In genomic region chr11:71032070-71032469, GRCm38 (mm10) we compare ENCODE assay signal across 12 mouse cellular contexts. TPM values are rescaled to one million over a fixed set of nuclear protein-coding genes. Genes with fewer than 3 reads are reported as not detected.
DNase-seq lines count a peak whose midpoint lies in the region; ATAC-seq and TF ChIP-seq lines count a peak whose summit lies in the region.
"Had no signal": no experiment of that assay in that cellular context is flagged by ENCODE, and none has a peak within 500 bp of the region (broad histone marks: within the 10 kb centered on the region; RNA-seq: fewer than 3 reads in every experiment).

No protein-coding gene starts in this region.

- no peaks in the 10 kb centered on the region for H3K9me3 ChIP-seq in kidney, postnatal 0 days (replicated peaks; ENCODE audit: low read length)
- H3K9me3 ChIP-seq in forebrain, embryonic 10.5 days = no peaks in the 10 kb centered on the region
- no peaks in the 10 kb centered on the region for H3K9me3 ChIP-seq in intestine, embryonic 14.5 days (ENCODE audit: control insufficient read depth, low read length)
- H3K9me3 ChIP-seq in neural tube, embryonic 13.5 days = no peaks in the 10 kb centered on the region
- H3K9me3 ChIP-seq: G1E had no signal

- intact Hi-C loops in left cerebral cortex, postnatal 4 days (cut with DNase I) = no loop called here

- 64% methylated on average over 7 of the region's 7 CpGs for WGBS in kidney, postnatal 0 days
- WGBS in forebrain, embryonic 10.5 days = 75% methylated on average over 7 of the region's 7 CpGs
- WGBS in intestine, embryonic 14.5 days = 62% methylated on average over 7 of the region's 7 CpGs
- 69% methylated on average over 7 of the region's 7 CpGs for WGBS in neural tube, embryonic 13.5 days

- ATAC-seq in kidney, postnatal 0 days (replicated peaks; ENCODE audit: low FRiP score, low read depth) = no peak
- ATAC-seq in intestine, embryonic 14.5 days (replicated peaks; ENCODE audit: low FRiP score, low TSS enrichment, low read depth) = no peak
- no peak for ATAC-seq in neural tube, embryonic 13.5 days (ENCODE audit: low read depth)

- H3K9ac ChIP-seq in kidney, postnatal 0 days (ENCODE audit: low read depth, low read length) = 0 out of 2 replicates have a peak overlapping the region, but pooled peaks have one; percentile 56
- peak overlapping the region; percentile 64 for H3K9ac ChIP-seq in intestine, embryonic 14.5 days (ENCODE audit: low read length)
- peak overlapping the region; percentile 95 for H3K9ac ChIP-seq in neural tube, embryonic 13.5 days

- TF ChIP-seq CTCF in kidney, postnatal 0 days (IDR thresholded peaks at IDR 0.05; ENCODE audit: low read depth) = no peak

- H3K36me3 ChIP-seq in kidney, postnatal 0 days (ENCODE audit: insufficient read depth, low read length) = no peaks in the 10 kb centered on the region
- peaks cover 31% of the 10 kb centered on the region for H3K36me3 ChIP-seq in forebrain, embryonic 10.5 days (replicated peaks)
- peaks cover 7% of the 10 kb centered on the region for H3K36me3 ChIP-seq in intestine, embryonic 14.5 days (ENCODE audit: control insufficient read depth, insufficient read depth, low read length)
- peaks cover 23% of the 10 kb centered on the region for H3K36me3 ChIP-seq in neural tube, embryonic 13.5 days

- H3K4me2 ChIP-seq in kidney, postnatal 0 days (ENCODE audit: low read length) = peak overlapping the region; percentile 90
- H3K4me2 ChIP-seq in intestine, embryonic 14.5 days (ENCODE audit: low read length) = peak overlapping the region; percentile 75
- H3K4me2 ChIP-seq in neural tube, embryonic 13.5 days = peak overlapping the region; percentile 82

- peak; percentile 3 for DNase-seq in kidney, postnatal 0 days (ENCODE audit: low spot score)
- DNase-seq in kidney, postnatal 10 days = no peak
- no peak for DNase-seq in forebrain, embryonic 10.5 days (ENCODE audit: extremely low spot score, low spot score)
- DNase-seq in intestine, embryonic 14.5 days (ENCODE audit: low spot score) = no peak
- DNase-seq in natural killer cell, adult 2 months (ENCODE audit: low spot score in 2 of 2) = no peak
- no peak for DNase-seq in left cerebral cortex, postnatal 4 days
- no peak for DNase-seq in right cerebral cortex, postnatal 4 days
- DNase-seq: kidney, postnatal 14 days had no signal

- H3K4me3 ChIP-seq in kidney, postnatal 0 days (replicated peaks; ENCODE audit: low read depth, low read length) = peak overlapping the region; percentile 53
- peak overlapping the region; percentile 62 for H3K4me3 ChIP-seq in forebrain, embryonic 10.5 days
- peak overlapping the region; percentile 62 for H3K4me3 ChIP-seq in intestine, embryonic 14.5 days (ENCODE audit: low read depth, low read length)
- peak overlapping the region; percentile 72 for H3K4me3 ChIP-seq in neural tube, embryonic 13.5 days
- H3K4me3 ChIP-seq: erythroblast, embryonic 14.5 days had no signal

- no peak overlapping the region for H3K27ac ChIP-seq in kidney, postnatal 0 days
- peak overlapping the region; percentile 91 for H3K27ac ChIP-seq in forebrain, embryonic 10.5 days
- peak overlapping the region; percentile 74; the same call in 1 of the 2 replicates for H3K27ac ChIP-seq in intestine, embryonic 14.5 days (ENCODE audit: low read depth)
- peak overlapping the region; percentile 95 for H3K27ac ChIP-seq in neural tube, embryonic 13.5 days (replicated peaks)
- H3K27ac ChIP-seq: macrophage had no signal

- peaks cover 8% of the 10 kb centered on the region; the same call in 1 of the 2 replicates for H3K4me1 ChIP-seq in kidney, postnatal 0 days (replicated peaks; ENCODE audit: insufficient read depth, low read length)
- peaks cover 39% of the 10 kb centered on the region for H3K4me1 ChIP-seq in forebrain, embryonic 10.5 days
- H3K4me1 ChIP-seq in intestine, embryonic 14.5 days (replicated peaks; ENCODE audit: control insufficient read depth, insufficient read depth, low read length) = peaks cover 6% of the 10 kb centered on the region; the same call in 1 of the 2 replicates
- peaks cover 31% of the 10 kb centered on the region for H3K4me1 ChIP-seq in neural tube, embryonic 13.5 days (replicated peaks)

- H3K27me3 ChIP-seq in kidney, postnatal 0 days (ENCODE audit: insufficient read depth, low read length) = no peaks in the 10 kb centered on the region
- H3K27me3 ChIP-seq in forebrain, embryonic 10.5 days (ENCODE audit: poor library complexity, severe bottlenecking) = no peaks in the 10 kb centered on the region
- no peaks in the 10 kb centered on the region for H3K27me3 ChIP-seq in intestine, embryonic 14.5 days (replicated peaks; ENCODE audit: control insufficient read depth, insufficient read depth, low read length)
- no peaks in the 10 kb centered on the region for H3K27me3 ChIP-seq in neural tube, embryonic 13.5 days

RNA-seq across cellular contexts. Expression of gene 6330403K07Rik, which starts 1.2 kb away (rescaled TPM):
- 32.5 and 36.5 TPM in 2 replicates for polyA plus RNA-seq in kidney, postnatal 0 days (2015; fragmentation: Nextera tagmentation; extraction: Ambion mirVana)
- polyA plus RNA-seq in forebrain, embryonic 10.5 days (2016; fragmentation: Nextera tagmentation; extraction: Ambion mirVana) = 105 and 112 TPM in 2 replicates
- 44.1 and 50.1 TPM in 2 replicates for polyA plus RNA-seq in intestine, embryonic 14.5 days (2014; fragmentation: Nextera tagmentation; extraction: Ambion mirVana)
- 544 and 566 TPM in 2 replicates for polyA plus RNA-seq in neural tube, embryonic 13.5 days (2015; fragmentation: Nextera tagmentation; extraction: Ambion mirVana)
- 100 to 1,000 TPM; 252 to 265 TPM for total RNA-seq in left cerebral cortex, postnatal 4 days (2021)
- polyA plus RNA-seq: G1E, macrophage had no signal

RNA-seq across cellular contexts. Expression of gene Derl2, which starts 12.4 kb away (rescaled TPM):
- 55.7 and 59.9 TPM in 2 replicates for polyA plus RNA-seq in kidney, postnatal 0 days (2015; fragmentation: Nextera tagmentation; extraction: Ambion mirVana)
- polyA plus RNA-seq in forebrain, embryonic 10.5 days (2016; fragmentation: Nextera tagmentation; extraction: Ambion mirVana) = 32.4 and 42.5 TPM in 2 replicates
- 41.7 and 42.9 TPM in 2 replicates for polyA plus RNA-seq in intestine, embryonic 14.5 days (2014; fragmentation: Nextera tagmentation; extraction: Ambion mirVana)
- 35.8 and 37.8 TPM in 2 replicates for polyA plus RNA-seq in neural tube, embryonic 13.5 days (2015; fragmentation: Nextera tagmentation; extraction: Ambion mirVana)
- 10 to 100 TPM; 23.1 to 28.8 TPM for total RNA-seq in left cerebral cortex, postnatal 4 days (2021)

RNA-seq across cellular contexts. Expression of gene Mis12, which starts 12.7 kb away (rescaled TPM):
- polyA plus RNA-seq in kidney, postnatal 0 days (2015; fragmentation: Nextera tagmentation; extraction: Ambion mirVana) = 17.9 and 23.4 TPM in 2 replicates
- 67.8 and 73.9 TPM in 2 replicates for polyA plus RNA-seq in forebrain, embryonic 10.5 days (2016; fragmentation: Nextera tagmentation; extraction: Ambion mirVana)
- 28.5 and 32.0 TPM in 2 replicates for polyA plus RNA-seq in intestine, embryonic 14.5 days (2014; fragmentation: Nextera tagmentation; extraction: Ambion mirVana)
- 34.0 and 34.8 TPM in 2 replicates for polyA plus RNA-seq in neural tube, embryonic 13.5 days (2015; fragmentation: Nextera tagmentation; extraction: Ambion mirVana)
- total RNA-seq in left cerebral cortex, postnatal 4 days (2021) = 10 to 100 TPM; 13.5 to 14.5 TPM

RNA-seq across cellular contexts. Expression of gene Dhx33, which starts 27.8 kb away (rescaled TPM):
- 12.1 and 12.4 TPM in 2 replicates for polyA plus RNA-seq in kidney, postnatal 0 days (2015; fragmentation: Nextera tagmentation; extraction: Ambion mirVana)
- polyA plus RNA-seq in forebrain, embryonic 10.5 days (2016; fragmentation: Nextera tagmentation; extraction: Ambion mirVana) = 27.5 and 28.6 TPM in 2 replicates
- polyA plus RNA-seq in intestine, embryonic 14.5 days (2014; fragmentation: Nextera tagmentation; extraction: Ambion mirVana) = 23.0 and 24.4 TPM in 2 replicates
- polyA plus RNA-seq in neural tube, embryonic 13.5 days (2015; fragmentation: Nextera tagmentation; extraction: Ambion mirVana) = 14.0 and 15.2 TPM in 2 replicates
- 10 to 100 TPM; 26.4 TPM for total RNA-seq in left cerebral cortex, postnatal 4 days (2021)

RNA-seq across cellular contexts. Expression of gene C1qbp, which starts 49.2 kb away (rescaled TPM):
- polyA plus RNA-seq in kidney, postnatal 0 days (2015; fragmentation: Nextera tagmentation; extraction: Ambion mirVana) = 292 and 309 TPM in 2 replicates
- 366 and 369 TPM in 2 replicates for polyA plus RNA-seq in forebrain, embryonic 10.5 days (2016; fragmentation: Nextera tagmentation; extraction: Ambion mirVana)
- 317 and 333 TPM in 2 replicates for polyA plus RNA-seq in intestine, embryonic 14.5 days (2014; fragmentation: Nextera tagmentation; extraction: Ambion mirVana)
- 188 and 193 TPM in 2 replicates for polyA plus RNA-seq in neural tube, embryonic 13.5 days (2015; fragmentation: Nextera tagmentation; extraction: Ambion mirVana)
- 100 to 1,000 TPM; 122 to 139 TPM for total RNA-seq in left cerebral cortex, postnatal 4 days (2021)
